Mouse (Mus musculus) retina, postnatal 1 day (tissue): ENCODE measurements at regions not wholly inside any gene's neighbourhood (a gene's known extent, or its start where the extent isn't known, plus 50 kb on each side); places are given as distances from the start of the nearest gene placed in this dataset.
A peak's percentile ranks its signal among the peaks of the same experiment; 100 is the strongest.

Experiments used
- DNase-seq: peaks from one replicate; pipeline ENCODE4 v3.0.0-alpha.2; 2012

- peak; percentile 50 for DNase-seq
Observed at GRCm38 (mm10) chrX:97141170-97142085, 69.0 kb downstream of the Pgr15l start.

DNA sequence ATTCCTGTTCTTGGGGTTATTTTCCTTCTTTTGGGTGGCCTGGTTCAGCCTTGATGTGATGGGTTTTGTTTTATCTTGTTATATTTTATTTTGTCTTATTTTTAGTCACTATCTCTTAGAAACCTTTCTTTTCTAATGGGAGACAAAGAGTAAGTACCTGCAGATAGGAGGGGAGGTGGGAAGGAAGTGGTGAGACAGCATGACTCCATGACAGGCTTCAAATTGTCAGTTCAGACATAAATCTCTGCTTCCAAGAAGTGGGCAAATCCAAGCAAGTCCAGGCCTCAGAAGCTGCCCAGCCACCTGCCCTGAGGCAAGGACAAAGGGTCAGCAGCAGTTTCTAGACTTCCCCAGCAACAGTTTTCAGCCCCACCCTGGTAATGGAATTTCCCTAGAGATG is 69.8 kb downstream of the Pgr15l start:
- DNase-seq = peak; percentile 3

DNA sequence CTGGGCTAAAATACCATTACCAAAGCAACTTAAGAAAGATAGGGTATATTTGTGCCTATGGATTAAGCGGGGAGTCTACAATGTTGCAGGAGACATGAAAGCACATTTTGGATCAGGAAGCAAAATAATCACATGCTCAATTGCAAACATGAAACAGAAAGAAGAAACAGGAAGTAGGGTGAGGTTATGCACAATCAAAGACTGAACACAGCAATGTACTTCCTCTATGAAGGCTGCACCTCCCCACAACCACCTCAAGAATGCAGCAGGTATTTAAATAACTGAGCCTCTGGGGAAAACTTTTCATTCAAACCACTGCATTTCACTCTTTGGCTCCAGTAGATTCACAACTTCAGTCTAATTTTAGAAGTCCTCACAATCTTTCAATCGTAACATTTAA is 83.8 kb downstream of the Pgr15l start:
- no peak for DNase-seq
